Mouse (Mus musculus): ENCODE results near the gene Olfr1085.

DNA sequence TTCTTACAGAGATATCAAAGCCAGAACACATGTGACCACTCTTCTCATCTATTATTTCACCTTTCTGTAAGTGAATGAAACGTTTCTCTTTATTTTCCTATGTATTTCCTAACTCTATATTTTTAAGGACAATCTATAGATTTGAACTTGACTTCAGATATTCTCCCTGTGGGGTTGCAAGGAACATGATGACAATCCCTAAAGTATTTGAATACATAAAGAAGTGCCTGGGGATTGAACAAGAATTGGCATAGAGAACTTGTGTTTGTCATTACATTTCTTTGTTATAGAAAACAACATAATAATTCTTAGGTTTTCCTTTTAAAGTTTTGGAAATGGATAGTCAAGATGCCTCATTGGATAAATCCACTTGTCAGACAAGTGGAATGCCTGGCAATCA is at the start of gene Olfr1085:
- TF ChIP-seq POLR2A (IDR thresholded peaks at IDR 0.05; ENCODE audit: borderline replicate concordance, insufficient read depth, low read length) (no peak), CTCF (IDR thresholded peaks at IDR 0.05; ENCODE audit: borderline replicate concordance, insufficient read depth, low read depth, low read length) (no peak)

Measured in cerebellum, adult 2 months (tissue).